Mouse (Mus musculus): ENCODE measurements at regions not wholly inside any gene's neighbourhood (a gene's known extent, or its start where the extent isn't known, plus 50 kb on each side); places are given as distances from the start of the nearest gene placed in this dataset.

DNA sequence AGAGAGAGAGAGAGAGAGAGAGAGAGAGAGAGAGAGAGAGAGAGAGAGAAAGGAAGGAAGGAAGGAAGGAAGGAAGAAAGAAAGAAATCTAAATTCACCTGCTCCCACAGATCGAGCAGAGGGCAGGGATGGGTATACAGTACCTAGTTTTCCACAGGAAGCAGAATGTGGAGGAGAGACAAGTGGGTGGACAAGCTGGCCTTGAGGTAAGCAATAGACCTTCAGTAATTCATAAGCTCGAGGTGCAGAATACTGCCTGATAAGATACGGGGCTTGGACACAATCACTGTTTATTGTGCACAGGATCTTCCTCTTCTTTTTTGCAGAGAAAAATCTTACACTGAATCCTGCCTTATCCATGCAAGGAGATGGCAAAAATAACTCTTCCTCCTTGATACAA, 120.2 kb downstream of the Gm10260 start:
- 75% methylated on average over 3 of the region's 3 CpGs for WGBS (ENCODE audit: missing documents)

DNA sequence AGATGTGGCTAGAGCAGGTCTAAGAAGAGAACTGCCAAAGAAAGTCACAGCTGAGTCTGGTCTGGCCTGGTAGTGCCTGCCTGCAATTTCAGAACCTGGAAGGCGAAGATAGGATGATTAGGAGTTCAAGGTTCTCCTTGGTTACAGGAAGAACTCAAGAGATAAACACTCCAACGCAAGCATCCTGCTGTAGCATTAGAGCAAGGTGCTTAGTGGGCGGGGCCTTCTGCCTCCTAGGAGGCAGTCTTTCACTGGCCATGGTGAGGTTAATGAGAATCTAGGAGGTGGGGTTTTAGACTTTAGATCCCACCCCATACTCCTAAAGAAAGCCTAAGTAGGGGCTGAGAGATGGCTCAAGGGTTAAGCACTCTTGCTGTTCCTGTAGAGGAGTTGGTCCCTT, 120.8 kb downstream of the Gm10260 start:
- 91% methylated on average over 3 of the region's 3 CpGs for WGBS (ENCODE audit: missing documents)
- H3K79me2 ChIP-seq (ENCODE audit: inconsistent target) = no peaks in the 10 kb centered on the region
- no peak overlapping the region for H3K4me3 ChIP-seq (ENCODE audit: inconsistent target)
- H3K27ac ChIP-seq = no peak overlapping the region
- no peaks in the 10 kb centered on the region for H3K36me3 ChIP-seq (ENCODE audit: inconsistent target)

More for the DNA sequence above, 120.2 kb downstream of the Gm10260 start:
- Histone ChIP-seq H3K4me3 (ENCODE audit: inconsistent target) (no peak overlapping the region), H3K79me2 (ENCODE audit: inconsistent target) (no peaks in the 10 kb centered on the region), H3K27ac (no peak overlapping the region), H3K36me3 (ENCODE audit: inconsistent target) (no peaks in the 10 kb centered on the region)

GRCm38 (mm10) chr13:97638457-97639088, 121.9 kb downstream of the Gm10260 start:
- H3K36me3 ChIP-seq (ENCODE audit: inconsistent target) = no peaks in the 10 kb centered on the region
- H3K4me3 ChIP-seq (ENCODE audit: inconsistent target) = no peak overlapping the region
- H3K79me2 ChIP-seq (ENCODE audit: inconsistent target) = no peaks in the 10 kb centered on the region
- no peak overlapping the region for H3K27ac ChIP-seq
- WGBS (ENCODE audit: missing documents) = 58% methylated on average over 5 of the region's 5 CpGs

DNA sequence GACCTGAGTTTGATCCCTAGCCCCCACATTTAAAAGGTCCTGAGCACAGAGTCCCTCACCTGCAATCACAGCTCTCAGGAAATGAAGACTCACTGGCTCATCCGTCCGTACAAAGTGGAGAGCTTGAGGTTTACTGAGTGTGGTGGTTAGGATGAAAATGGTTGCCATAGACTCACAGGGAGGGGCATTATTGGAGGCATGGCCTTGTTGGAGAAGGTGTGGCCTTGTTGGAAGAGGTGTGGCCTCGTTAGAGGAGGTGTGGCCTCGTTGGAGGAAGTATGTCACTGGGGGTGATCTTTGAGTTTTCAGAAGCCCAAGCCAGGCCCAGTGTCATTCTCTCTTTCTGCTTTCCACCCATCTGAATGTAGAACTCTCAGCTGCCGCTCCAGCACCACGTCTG, 122.9 kb downstream of the Gm10260 start:
- Histone ChIP-seq H3K27ac (no peak overlapping the region), H3K79me2 (ENCODE audit: inconsistent target) (no peaks in the 10 kb centered on the region), H3K4me3 (ENCODE audit: inconsistent target) (no peak overlapping the region), H3K36me3 (ENCODE audit: inconsistent target) (no peaks in the 10 kb centered on the region)
- WGBS (ENCODE audit: missing documents) = 93% methylated on average over 6 of the region's 6 CpGs

DNA sequence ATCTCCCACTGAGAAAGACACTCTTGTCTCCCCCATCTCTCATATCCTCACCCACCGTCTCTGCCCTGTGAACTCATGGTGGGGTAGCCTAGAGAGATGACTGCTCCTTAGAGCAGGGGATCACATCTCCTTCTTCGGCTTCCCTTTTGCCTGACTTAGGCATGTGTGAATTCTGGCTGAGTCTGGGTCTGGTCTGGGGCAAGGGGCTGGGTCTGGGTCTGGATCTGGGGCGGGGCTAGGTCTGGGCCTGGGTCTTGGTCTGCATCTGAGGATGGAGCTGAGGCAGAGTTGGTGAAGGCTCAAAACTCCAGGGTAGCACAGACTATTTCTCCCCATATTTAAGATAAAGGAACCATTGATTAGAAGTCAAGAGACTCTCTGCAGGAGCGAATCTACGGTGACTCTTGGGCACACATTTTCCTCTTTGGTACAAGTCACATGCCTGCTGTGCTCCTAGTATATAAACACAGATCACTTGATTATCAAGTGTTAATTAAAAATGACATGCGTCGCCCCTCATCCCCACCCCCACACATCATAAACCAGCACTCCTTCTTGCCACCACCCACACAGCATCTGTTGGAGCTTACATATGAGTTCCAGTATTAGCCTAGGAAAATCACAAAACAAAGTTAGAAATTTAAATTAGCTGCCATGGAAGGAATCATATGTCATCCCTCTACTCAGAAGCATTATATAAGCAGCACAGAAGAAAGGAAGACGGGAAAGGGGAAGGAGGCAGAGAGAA, 126.2 kb downstream of the Gm10260 start:
- Histone ChIP-seq H3K4me3 (ENCODE audit: inconsistent target) (no peak overlapping the region), H3K79me2 (ENCODE audit: inconsistent target) (no peaks in the 10 kb centered on the region), H3K27ac (no peak overlapping the region), H3K36me3 (ENCODE audit: inconsistent target) (no peaks in the 10 kb centered on the region)
- WGBS (ENCODE audit: missing documents) = 82% methylated on average over 8 of the region's 8 CpGs

DNA sequence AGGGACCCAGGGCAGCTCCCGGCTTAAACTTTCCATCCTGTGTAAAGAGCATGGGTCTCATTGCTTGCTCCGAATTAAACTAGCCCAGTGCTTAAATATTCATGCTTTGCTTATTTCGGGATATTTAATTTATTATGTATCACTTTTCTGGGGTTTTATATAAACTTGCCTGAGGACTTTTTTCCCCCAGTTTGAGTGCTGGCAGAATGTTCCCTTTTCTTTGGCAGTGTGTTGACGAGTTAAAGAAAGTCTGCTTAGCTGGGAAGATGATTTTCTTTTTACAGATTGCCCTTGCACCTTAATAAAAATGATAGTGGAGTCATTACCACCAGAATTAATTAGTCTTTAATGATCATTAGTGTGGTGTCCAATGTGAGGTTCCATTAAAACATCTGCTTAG, 126.9 kb downstream of the Gm10260 start:
- Histone ChIP-seq H3K27ac (no peak overlapping the region), H3K79me2 (ENCODE audit: inconsistent target) (no peaks in the 10 kb centered on the region), H3K4me3 (ENCODE audit: inconsistent target) (no peak overlapping the region), H3K36me3 (ENCODE audit: inconsistent target) (no peaks in the 10 kb centered on the region)
- WGBS (ENCODE audit: missing documents) = 85% methylated on average over 4 of the region's 4 CpGs

- no peak overlapping the region for H3K27ac ChIP-seq
- 55% methylated on average over 13 of the region's 13 CpGs for WGBS (ENCODE audit: missing documents)
- no peaks in the 10 kb centered on the region for H3K36me3 ChIP-seq (ENCODE audit: inconsistent target)
- H3K4me3 ChIP-seq (ENCODE audit: inconsistent target) = no peak overlapping the region
- no peaks in the 10 kb centered on the region for H3K79me2 ChIP-seq (ENCODE audit: inconsistent target)
These were observed 128.5 kb downstream of the Gm10260 start for GRCm38 (mm10) chr13:97631872-97632402.

- WGBS (ENCODE audit: missing documents) = 97% methylated on average over 5 of the region's 5 CpGs
- H3K27ac ChIP-seq = no peak overlapping the region
- H3K79me2 ChIP-seq (ENCODE audit: inconsistent target) = no peaks in the 10 kb centered on the region
- no peaks in the 10 kb centered on the region for H3K36me3 ChIP-seq (ENCODE audit: inconsistent target)
- H3K4me3 ChIP-seq (ENCODE audit: inconsistent target) = no peak overlapping the region
These were observed 129.5 kb downstream of the Gm10260 start for GRCm38 (mm10) chr13:97630921-97631320.

GRCm38 (mm10) chr13:97628608-97629007, 131.8 kb downstream of the Gm10260 start:
- WGBS (ENCODE audit: missing documents) = 99% methylated on average over 7 of the region's 7 CpGs
- no peak overlapping the region for H3K4me3 ChIP-seq (ENCODE audit: inconsistent target)
- no peak overlapping the region for H3K27ac ChIP-seq
- no peaks in the 10 kb centered on the region for H3K36me3 ChIP-seq (ENCODE audit: inconsistent target)
- no peaks in the 10 kb centered on the region for H3K79me2 ChIP-seq (ENCODE audit: inconsistent target)

DNA sequence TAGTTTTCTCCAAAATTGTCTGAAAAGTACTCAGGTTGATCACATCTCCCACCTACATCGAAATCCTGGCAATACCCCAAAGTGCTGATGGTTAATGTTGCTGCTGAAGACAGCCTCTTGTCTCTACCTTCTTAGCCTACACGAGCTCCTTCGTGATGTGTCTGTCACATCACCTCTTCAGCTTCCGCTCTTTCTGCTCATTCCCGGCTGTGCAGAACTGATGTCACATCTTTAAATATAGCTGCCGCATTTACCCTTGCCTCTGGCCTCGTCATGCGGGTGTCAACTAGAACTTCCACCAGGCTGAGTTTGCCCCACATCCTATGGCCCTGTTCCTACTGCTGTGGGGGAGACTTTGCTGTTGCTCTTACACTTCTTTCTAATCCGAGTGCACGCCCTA, 133.2 kb downstream of the Gm10260 start:
- 96% methylated on average over 10 of the region's 10 CpGs for WGBS (ENCODE audit: missing documents)
- no peaks in the 10 kb centered on the region for H3K79me2 ChIP-seq (ENCODE audit: inconsistent target)
- H3K4me3 ChIP-seq (ENCODE audit: inconsistent target) = no peak overlapping the region
- no peak overlapping the region for H3K27ac ChIP-seq
- no peaks in the 10 kb centered on the region for H3K36me3 ChIP-seq (ENCODE audit: inconsistent target)

GRCm38 (mm10) chr13:97626786-97627185, 133.6 kb downstream of the Gm10260 start:
- Histone ChIP-seq H3K4me3 (ENCODE audit: inconsistent target) (no peak overlapping the region), H3K27ac (no peak overlapping the region)
- 76% methylated on average over 5 of the region's 5 CpGs for WGBS (ENCODE audit: missing documents)

GRCm38 (mm10) chr13:97626116-97626515, 134.3 kb downstream of the Gm10260 start:
- 96% methylated on average over 5 of the region's 5 CpGs for WGBS (ENCODE audit: missing documents)
- Histone ChIP-seq H3K27ac (no peak overlapping the region), H3K36me3 (ENCODE audit: inconsistent target) (no peaks in the 10 kb centered on the region), H3K79me2 (ENCODE audit: inconsistent target) (no peaks in the 10 kb centered on the region), H3K4me3 (ENCODE audit: inconsistent target) (no peak overlapping the region)

More at GRCm38 (mm10) chr13:97626786-97627185, 133.6 kb downstream of the Gm10260 start:
- Histone ChIP-seq H3K36me3 (ENCODE audit: inconsistent target) (no peaks in the 10 kb centered on the region), H3K79me2 (ENCODE audit: inconsistent target) (no peaks in the 10 kb centered on the region)

GRCm38 (mm10) chr13:97625391-97625790, 135.0 kb downstream of the Gm10260 start:
- WGBS (ENCODE audit: missing documents) = 96% methylated on average over 4 of the region's 4 CpGs
- H3K36me3 ChIP-seq (ENCODE audit: inconsistent target) = no peaks in the 10 kb centered on the region
- no peaks in the 10 kb centered on the region for H3K79me2 ChIP-seq (ENCODE audit: inconsistent target)
- H3K27ac ChIP-seq = no peak overlapping the region
- no peak overlapping the region for H3K4me3 ChIP-seq (ENCODE audit: inconsistent target)

GRCm38 (mm10) chr13:97618190-97618586, 142.2 kb downstream of the Gm10260 start:
- WGBS (ENCODE audit: missing documents) = 73% methylated on average over 6 of the region's 6 CpGs
- H3K36me3 ChIP-seq (ENCODE audit: inconsistent target) = no peaks in the 10 kb centered on the region
- no peak overlapping the region for H3K4me3 ChIP-seq (ENCODE audit: inconsistent target)
- H3K27ac ChIP-seq = no peak overlapping the region
- H3K79me2 ChIP-seq (ENCODE audit: inconsistent target) = no peaks in the 10 kb centered on the region

DNA sequence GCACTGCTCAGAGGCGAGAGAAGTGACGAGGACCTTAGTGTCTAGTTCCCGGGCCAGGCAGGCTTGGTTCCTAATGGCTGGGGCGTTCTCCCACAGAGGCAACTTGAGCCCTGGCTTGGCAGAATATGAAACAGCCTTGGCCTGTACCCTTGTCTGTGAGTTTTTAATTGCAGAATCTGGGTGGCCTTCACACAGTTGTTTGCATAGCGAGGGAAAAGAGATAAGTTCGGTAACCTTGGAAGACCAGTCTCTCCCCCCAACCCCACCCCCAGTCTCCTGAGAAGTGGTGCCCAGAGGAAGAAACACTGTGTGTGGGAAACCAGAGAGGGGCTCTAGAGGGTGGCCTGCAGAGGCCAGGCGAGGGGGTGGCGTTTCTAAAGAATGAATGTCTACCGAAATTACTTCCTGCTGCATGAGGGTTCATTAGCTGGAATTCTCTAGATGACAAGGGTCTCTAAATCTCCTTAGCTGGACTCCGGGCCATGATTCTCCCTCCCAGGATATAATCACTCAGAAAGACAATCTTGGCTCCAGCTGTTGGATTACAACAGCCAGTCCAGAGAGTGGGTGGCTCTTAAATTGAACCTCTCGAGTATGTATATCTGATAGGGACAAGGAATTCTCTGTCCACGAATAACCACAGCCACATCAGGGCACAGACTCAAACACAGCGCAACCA, 142.8 kb downstream of the Gm10260 start:
- no peaks in the 10 kb centered on the region for H3K36me3 ChIP-seq (ENCODE audit: inconsistent target)
- no peaks in the 10 kb centered on the region for H3K79me2 ChIP-seq (ENCODE audit: inconsistent target)
- no peak overlapping the region for H3K4me3 ChIP-seq (ENCODE audit: inconsistent target)
- WGBS (ENCODE audit: missing documents) = 89% methylated on average over 13 of the region's 13 CpGs
- no peak overlapping the region for H3K27ac ChIP-seq
